Mouse (Mus musculus) cerebellum, adult 9-10 months (tissue): ENCODE results near the gene Fhad1.
"Not testable (repeated sequence)": the region's sequence is repeated elsewhere in the genome, so short reads cannot be mapped to it uniquely, and the experiment has no call there.

Experiments used
- DNase-seq: peaks from one replicate; pipeline ENCODE4 v3.0.0; 2022

The Fhad1 gene

GRCm38 (mm10) chr4:142014659-142015608, at the start of gene Fhad1:
Gene Fhad1 (minus strand): TSS chr4:142015082.
- peak; percentile 80 for DNase-seq

DNA sequence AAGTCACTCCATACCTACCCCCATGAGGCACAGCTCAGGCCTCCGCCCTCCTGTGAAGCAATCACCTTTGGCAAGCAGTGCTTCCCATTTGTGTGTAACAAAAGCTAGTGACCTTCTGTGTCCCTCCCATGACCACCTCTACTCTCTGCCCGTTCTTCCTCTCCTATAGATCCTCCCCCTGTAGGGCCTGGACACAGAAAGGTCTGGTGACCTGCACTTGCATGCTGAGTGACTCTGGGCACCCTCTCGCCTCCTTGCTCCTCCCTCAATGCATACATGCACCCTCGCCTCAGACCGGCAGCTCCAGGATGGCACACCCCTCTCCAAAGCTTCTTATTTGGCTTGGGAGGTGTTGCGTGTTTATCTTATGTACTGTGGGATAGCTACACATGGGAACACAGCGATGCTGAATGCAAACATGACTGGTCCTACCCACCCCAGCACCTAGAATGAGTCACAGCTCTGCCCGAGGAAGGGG, 48.2 kb upstream of the Fhad1 start:
- no peak for DNase-seq

DNA sequence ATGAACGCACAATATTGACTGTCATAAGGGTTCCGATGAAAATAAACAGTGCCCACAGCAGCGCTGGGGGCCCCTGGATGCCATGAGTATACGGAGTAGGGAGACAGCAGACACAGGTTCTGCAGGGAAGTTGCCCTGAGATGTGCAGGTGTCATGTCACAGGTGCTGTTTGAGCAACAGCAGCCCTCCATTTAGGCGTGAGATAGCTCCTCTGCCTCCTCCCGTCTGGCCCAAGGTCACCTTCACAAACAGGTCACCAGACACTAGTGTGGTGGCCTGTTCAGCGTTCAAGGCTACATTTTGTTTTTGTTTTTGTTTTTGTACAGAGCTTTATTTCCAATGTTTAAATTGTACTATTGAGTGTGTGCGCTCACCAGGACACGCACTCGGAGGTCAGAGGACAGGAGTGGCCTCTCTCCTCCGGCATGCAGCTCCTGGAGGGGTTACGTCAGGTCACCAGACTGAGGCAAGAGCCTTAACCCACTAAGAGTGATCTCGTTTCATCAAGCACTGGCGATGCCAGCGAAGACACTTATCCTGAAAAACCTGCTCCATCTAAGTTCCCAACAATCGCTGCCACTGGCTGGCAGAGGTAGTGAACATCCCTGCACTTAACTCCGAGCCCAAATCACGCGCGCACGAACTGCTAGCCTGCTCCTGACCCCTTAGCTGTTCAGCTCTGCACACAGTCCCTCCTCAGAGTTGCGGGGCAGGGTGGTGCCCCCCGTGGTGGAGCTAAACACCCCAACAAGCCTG, 46.8 kb upstream of the Fhad1 start:
- peak; percentile 58 for DNase-seq

GRCm38 (mm10) chr4:142060455-142061378, 45.8 kb upstream of the Fhad1 start:
- DNase-seq, result peak; percentile 99

GRCm38 (mm10) chr4:142059841-142060193, 44.9 kb upstream of the Fhad1 start:
- peak; percentile 75 for DNase-seq

DNA sequence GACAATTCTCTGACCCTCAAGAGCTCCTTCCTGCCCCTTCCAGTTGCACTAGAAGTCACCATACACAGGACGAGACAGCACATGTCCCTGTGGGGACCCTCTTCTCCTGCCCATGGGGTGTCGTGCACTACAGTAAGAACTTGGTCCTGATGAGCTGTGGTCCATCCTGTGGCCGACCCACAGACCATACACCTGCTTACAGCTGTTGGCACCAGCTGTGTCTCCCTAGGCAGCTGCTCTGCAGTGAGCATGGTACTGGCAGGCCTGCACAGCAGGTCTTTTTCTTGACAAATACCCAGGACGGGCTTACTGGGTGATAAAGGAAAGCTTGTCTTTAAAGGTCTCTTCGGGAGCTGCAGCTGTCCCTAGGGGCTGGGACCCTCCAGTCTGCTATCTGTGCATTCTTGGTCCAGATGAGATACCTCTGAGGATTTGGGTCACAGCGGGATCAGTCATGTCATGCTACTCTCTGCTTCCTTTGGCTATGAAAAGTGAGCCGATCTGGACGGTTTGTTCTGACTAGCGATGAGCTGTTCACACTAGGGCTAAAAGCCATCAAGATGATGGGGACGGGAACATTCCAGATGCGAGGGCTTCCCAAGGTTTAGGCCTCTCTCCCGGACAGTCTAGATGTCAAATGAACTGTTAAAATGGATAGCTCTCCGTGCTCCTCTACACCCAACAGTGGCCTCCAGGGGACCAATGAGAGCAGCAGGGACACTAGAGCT, 44.4 kb upstream of the Fhad1 start:
- peak; percentile 54 for DNase-seq

DNA sequence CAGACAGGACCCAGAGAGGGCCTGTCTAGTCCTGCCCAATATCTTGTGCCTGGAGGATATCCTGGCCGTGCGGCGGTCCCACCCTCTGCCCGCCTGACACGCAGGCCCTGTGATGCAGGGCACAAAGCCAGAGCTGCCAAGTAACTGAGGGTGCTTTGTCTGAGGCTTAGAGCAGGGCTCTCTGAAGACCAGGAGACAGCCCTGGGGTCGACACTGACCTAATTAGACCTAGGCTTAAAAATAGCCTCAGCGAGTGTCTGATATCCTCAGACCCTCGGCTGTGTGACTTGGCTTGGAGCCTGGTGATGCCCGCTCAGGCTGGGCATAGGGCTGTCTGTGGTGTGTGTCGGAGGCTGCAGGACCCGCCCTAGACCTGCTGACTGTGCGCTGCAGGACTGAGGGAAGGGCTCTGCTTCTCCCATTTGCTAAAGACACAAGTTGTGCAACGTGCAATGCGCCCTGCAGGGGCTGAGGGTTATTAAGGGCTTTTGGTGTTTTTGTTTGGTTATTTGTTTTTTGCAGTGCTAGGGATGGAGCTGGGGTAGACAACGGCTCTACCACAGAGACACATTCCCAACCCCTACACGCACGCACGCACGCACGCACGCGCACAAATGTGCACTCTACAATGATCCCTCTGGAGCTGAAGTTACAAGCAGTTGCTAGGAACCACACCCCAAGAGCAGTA, 42.8 kb upstream of the Fhad1 start:
- DNase-seq, result peak; percentile 66

DNA sequence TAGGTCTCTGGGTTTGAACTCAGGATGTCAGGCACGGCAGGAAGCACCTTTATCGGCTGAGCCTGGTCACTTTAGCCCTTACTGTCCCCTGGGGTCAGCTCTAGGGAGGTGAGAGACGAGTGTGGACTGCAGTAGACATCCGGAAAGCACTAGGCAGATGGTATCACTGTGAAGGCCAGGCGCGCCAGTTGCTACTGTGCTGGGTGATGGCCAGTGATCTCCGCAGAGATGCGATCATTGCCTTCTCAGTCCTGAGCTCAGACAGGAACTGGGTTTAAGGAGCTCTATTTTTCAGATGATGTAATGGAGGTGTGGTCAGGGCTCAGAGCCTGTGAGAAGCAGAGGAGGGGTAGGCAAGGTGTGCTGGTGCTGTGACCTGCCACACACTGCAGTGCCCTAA, 40.7 kb upstream of the Fhad1 start:
- DNase-seq, result peak; percentile 90

- no peak for DNase-seq
Measured at GRCm38 (mm10) chr4:142054580-142054979, 39.7 kb upstream of the Fhad1 start.

GRCm38 (mm10) chr4:142053661-142054448, 39.0 kb upstream of the Fhad1 start:
- DNase-seq, result no peak

DNA sequence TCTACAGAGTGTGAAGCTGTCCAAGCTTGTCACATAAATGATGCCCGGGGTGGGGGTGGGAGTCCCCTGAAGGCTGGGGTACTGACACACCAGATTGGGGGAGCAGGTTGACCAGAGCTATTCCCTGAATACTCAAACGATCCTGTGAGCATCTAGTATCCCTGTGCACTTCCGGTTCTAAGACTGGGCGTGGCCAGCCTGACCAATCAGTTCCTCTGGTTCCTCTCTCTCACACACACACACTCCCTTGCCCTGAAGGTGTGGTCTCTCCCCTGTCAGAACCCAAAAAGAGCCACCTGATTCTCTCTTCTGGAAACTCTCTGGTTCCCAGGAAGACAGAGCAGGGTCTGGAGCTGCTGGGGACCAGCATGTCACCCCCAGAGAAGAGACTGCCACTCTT, 38.4 kb upstream of the Fhad1 start:
- no peak for DNase-seq

DNA sequence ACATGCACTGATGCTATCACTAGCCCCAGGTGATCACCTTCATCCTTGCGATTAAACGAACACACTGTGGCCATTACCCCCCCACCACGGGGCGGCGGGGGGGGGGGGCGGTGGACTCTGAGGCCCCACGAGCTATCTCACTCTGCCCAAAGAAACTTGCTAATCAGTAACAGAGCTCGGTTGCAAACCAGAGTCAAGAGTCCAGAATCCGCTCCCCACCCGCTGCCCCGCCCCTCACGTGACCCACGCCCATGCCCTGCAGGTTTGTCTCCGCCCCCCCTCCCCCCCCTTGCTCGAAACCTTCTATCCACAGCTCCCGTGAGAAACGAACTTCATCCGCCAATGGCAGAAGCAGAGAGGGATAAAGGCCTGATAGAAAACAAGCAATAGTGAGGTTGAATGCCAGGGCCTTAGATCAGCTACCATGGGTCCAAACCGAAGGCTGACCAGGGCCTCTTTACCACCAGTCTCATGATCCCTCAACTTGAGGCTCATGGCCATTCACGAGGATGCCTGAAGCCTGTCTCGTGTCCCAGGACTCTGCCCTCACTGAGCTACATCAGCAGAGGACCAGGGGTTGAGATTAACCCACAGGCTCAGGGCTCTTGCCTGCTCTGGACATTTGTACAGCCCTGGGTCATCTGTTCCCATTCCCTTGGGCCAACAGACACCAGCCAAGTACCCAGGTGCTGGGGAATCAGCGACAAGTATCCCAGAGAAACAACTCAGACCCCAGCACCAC, 37.7 kb upstream of the Fhad1 start:
- no peak for DNase-seq

GRCm38 (mm10) chr4:142051883-142052282, 37.0 kb upstream of the Fhad1 start:
- DNase-seq, result not testable (repeated sequence)

- no peak for DNase-seq
Measured at GRCm38 (mm10) chr4:142049963-142050362, 35.1 kb upstream of the Fhad1 start.

DNA sequence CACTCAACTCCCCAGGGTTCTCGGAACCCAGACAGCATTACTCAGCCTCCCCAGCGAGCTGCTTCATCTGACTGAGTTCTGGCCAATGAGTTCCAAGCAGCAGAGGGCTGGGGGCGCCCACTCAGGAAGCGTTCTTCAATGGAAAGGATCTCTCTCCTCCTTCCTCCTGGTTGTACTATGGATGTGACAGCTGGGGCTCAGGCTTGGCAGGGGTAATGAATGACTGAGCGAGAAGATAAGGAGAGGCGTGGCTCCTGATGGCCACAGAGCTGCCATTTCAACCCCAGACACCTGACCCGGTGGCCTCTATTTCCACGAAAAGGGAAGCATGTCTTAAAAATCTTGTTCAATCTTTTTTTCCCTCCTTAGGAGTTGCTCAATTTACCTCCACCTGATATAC, 33.5 kb upstream of the Fhad1 start:
- no peak for DNase-seq

GRCm38 (mm10) chr4:142047005-142047404, 32.1 kb upstream of the Fhad1 start:
- no peak for DNase-seq

DNA sequence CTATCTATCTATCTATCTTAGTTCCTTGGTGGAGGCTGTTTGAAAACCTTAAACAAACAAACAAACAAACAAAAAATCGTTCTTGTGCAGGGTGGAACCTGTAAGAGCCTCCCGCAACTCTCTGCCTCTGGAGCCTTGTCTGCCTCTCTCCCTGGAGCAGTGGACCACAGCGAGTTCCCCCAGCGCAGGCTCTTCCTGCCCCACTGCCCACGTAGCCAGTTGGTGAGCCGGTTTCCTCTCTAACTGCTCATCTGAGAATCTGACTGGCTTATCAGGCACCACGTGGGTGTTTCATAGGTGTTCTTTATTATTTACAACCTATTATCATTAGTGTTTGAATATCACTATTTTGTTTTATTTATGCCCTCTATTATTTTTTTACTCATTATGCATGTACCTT, 31.6 kb upstream of the Fhad1 start:
- no peak for DNase-seq

DNA sequence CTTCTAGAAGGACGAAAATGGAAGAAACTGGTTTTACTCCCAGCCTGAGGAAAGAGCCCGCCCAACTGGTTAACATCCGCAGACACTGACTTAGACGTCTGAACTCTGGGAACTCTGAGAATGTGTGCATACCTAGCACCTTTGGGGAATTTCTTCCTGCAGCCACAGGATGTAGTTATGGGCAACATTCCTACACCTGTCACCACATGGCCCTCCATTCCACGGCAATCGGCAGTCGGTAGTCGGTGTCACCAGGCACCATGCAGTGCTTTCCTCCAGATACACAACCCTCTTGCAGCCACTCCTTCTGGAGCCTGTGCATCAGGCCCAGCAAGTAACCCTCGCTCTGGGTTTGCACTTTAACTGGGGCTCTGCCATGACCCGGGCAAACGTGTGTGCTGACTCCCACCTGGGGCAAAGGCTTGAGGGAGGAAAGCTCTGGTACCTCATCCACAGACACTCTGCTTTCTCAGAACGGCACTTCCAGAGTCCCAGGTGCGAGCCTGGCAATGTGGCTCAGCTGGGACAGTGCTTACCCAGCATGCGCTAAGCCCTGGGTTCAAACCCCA, 30.8 kb upstream of the Fhad1 start:
- no peak for DNase-seq

GRCm38 (mm10) chr4:142044452-142044851, 29.6 kb upstream of the Fhad1 start:
- DNase-seq, result no peak
